Mouse (Mus musculus): ENCODE data around the gene Sorbs1. TPM values are rescaled to one million over a fixed set of nuclear protein-coding genes. Genes with fewer than 3 reads are reported as not detected.

Sorbs1 gene
- polyA plus RNA-seq, 1 experiment, result 2.2 TPM

GRCm38 (mm10) chr19:40346908-40347307 is 166.7 kb downstream of the Sorbs1 start:
- no peak for TF ChIP-seq POLR2A (IDR thresholded peaks at IDR 0.05; ENCODE audit: borderline replicate concordance, low read depth, low read length)
- no peak for TF ChIP-seq CTCF (IDR thresholded peaks at IDR 0.05; ENCODE audit: low read depth, low read length)
- H3K4me3 ChIP-seq (ENCODE audit: insufficient read depth, low read length), result no peak overlapping the region
- H3K27ac ChIP-seq (ENCODE audit: insufficient read depth, low read depth, low read length), result no peak overlapping the region
- no peaks in the 10 kb centered on the region for H3K4me1 ChIP-seq (ENCODE audit: control insufficient read depth, insufficient read depth, low read length)

GRCm38 (mm10) chr19:40346232-40346844 is 167.2 kb downstream of the Sorbs1 start:
- no peak for TF ChIP-seq POLR2A (IDR thresholded peaks at IDR 0.05; ENCODE audit: borderline replicate concordance, low read depth, low read length)
- TF ChIP-seq CTCF (IDR thresholded peaks at IDR 0.05; ENCODE audit: low read depth, low read length), result no peak
- H3K4me3 ChIP-seq (ENCODE audit: insufficient read depth, low read length), result no peak overlapping the region
- no peak overlapping the region for H3K27ac ChIP-seq (ENCODE audit: insufficient read depth, low read depth, low read length)
- no peaks in the 10 kb centered on the region for H3K4me1 ChIP-seq (ENCODE audit: control insufficient read depth, insufficient read depth, low read length)

GRCm38 (mm10) chr19:40345684-40346083 is 167.9 kb downstream of the Sorbs1 start:
- no peak overlapping the region for H3K27ac ChIP-seq (ENCODE audit: insufficient read depth, low read depth, low read length)
- no peaks in the 10 kb centered on the region for H3K4me1 ChIP-seq (ENCODE audit: control insufficient read depth, insufficient read depth, low read length)
- TF ChIP-seq CTCF (IDR thresholded peaks at IDR 0.05; ENCODE audit: low read depth, low read length), result peak; percentile 71
- TF ChIP-seq POLR2A (IDR thresholded peaks at IDR 0.05; ENCODE audit: borderline replicate concordance, low read depth, low read length), result no peak
- H3K4me3 ChIP-seq (ENCODE audit: insufficient read depth, low read length), result no peak overlapping the region

- Histone ChIP-seq H3K4me1 (ENCODE audit: control insufficient read depth, insufficient read depth, low read length) (no peaks in the 10 kb centered on the region), H3K4me3 (ENCODE audit: insufficient read depth, low read length) (no peak overlapping the region), H3K27ac (ENCODE audit: insufficient read depth, low read depth, low read length) (no peak overlapping the region)
- TF ChIP-seq POLR2A (IDR thresholded peaks at IDR 0.05; ENCODE audit: borderline replicate concordance, low read depth, low read length) (no peak), CTCF (IDR thresholded peaks at IDR 0.05; ENCODE audit: low read depth, low read length) (peak; percentile 88)
Observed at GRCm38 (mm10) chr19:40343018-40343417, 170.6 kb downstream of the Sorbs1 start.

GRCm38 (mm10) chr19:40341141-40341540 is 172.4 kb downstream of the Sorbs1 start:
- no peak overlapping the region for H3K27ac ChIP-seq (ENCODE audit: insufficient read depth, low read depth, low read length)
- H3K4me1 ChIP-seq (ENCODE audit: control insufficient read depth, insufficient read depth, low read length), result no peaks in the 10 kb centered on the region
- TF ChIP-seq POLR2A (IDR thresholded peaks at IDR 0.05; ENCODE audit: borderline replicate concordance, low read depth, low read length) (no peak), CTCF (IDR thresholded peaks at IDR 0.05; ENCODE audit: low read depth, low read length) (no peak)
- no peak overlapping the region for H3K4me3 ChIP-seq (ENCODE audit: insufficient read depth, low read length)

- H3K4me3 ChIP-seq (ENCODE audit: insufficient read depth, low read length), result no peak overlapping the region
- TF ChIP-seq CTCF (IDR thresholded peaks at IDR 0.05; ENCODE audit: low read depth, low read length) (no peak), POLR2A (IDR thresholded peaks at IDR 0.05; ENCODE audit: borderline replicate concordance, low read depth, low read length) (no peak)
- no peaks in the 10 kb centered on the region for H3K4me1 ChIP-seq (ENCODE audit: control insufficient read depth, insufficient read depth, low read length)
- H3K27ac ChIP-seq (ENCODE audit: insufficient read depth, low read depth, low read length), result no peak overlapping the region
Observed at GRCm38 (mm10) chr19:40336694-40337093, 176.9 kb downstream of the Sorbs1 start.

GRCm38 (mm10) chr19:40333905-40334304 is 179.7 kb downstream of the Sorbs1 start:
- TF ChIP-seq CTCF (IDR thresholded peaks at IDR 0.05; ENCODE audit: low read depth, low read length) (no peak), POLR2A (IDR thresholded peaks at IDR 0.05; ENCODE audit: borderline replicate concordance, low read depth, low read length) (no peak)
- Histone ChIP-seq H3K4me1 (ENCODE audit: control insufficient read depth, insufficient read depth, low read length) (no peaks in the 10 kb centered on the region), H3K4me3 (ENCODE audit: insufficient read depth, low read length) (no peak overlapping the region), H3K27ac (ENCODE audit: insufficient read depth, low read depth, low read length) (no peak overlapping the region)

GRCm38 (mm10) chr19:40333081-40333480 is 180.5 kb downstream of the Sorbs1 start:
- Histone ChIP-seq H3K4me3 (ENCODE audit: insufficient read depth, low read length) (no peak overlapping the region), H3K27ac (ENCODE audit: insufficient read depth, low read depth, low read length) (no peak overlapping the region), H3K4me1 (ENCODE audit: control insufficient read depth, insufficient read depth, low read length) (no peaks in the 10 kb centered on the region)
- no peak for TF ChIP-seq POLR2A (IDR thresholded peaks at IDR 0.05; ENCODE audit: borderline replicate concordance, low read depth, low read length)
- TF ChIP-seq CTCF (IDR thresholded peaks at IDR 0.05; ENCODE audit: low read depth, low read length), result no peak

DNA sequence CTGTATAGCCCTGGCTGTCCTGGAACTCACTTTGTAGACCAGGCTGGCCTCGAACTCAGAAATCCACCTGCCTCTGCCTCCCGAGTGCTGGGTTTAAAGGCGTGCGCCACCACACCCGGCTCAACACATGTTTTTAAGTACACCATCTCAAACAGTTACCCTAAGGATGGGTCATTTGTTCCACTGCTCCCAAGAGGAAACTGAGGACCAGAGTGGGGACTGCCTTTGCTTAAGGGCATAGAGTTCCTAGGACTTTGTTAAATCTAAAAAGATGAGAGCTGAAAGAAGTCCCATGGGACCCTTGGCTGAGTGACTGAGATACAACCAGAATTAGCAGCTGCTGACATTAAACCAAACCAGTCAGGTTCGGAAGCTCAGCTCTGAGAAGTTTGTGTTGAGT is 181.3 kb downstream of the Sorbs1 start:
- Histone ChIP-seq H3K4me1 (ENCODE audit: control insufficient read depth, insufficient read depth, low read length) (no peaks in the 10 kb centered on the region), H3K4me3 (ENCODE audit: insufficient read depth, low read length) (no peak overlapping the region), H3K27ac (ENCODE audit: insufficient read depth, low read depth, low read length) (no peak overlapping the region)
- TF ChIP-seq CTCF (IDR thresholded peaks at IDR 0.05; ENCODE audit: low read depth, low read length), result no peak
- TF ChIP-seq POLR2A (IDR thresholded peaks at IDR 0.05; ENCODE audit: borderline replicate concordance, low read depth, low read length), result no peak

GRCm38 (mm10) chr19:40331846-40332245 is 181.7 kb downstream of the Sorbs1 start:
- no peaks in the 10 kb centered on the region for H3K4me1 ChIP-seq (ENCODE audit: control insufficient read depth, insufficient read depth, low read length)
- H3K4me3 ChIP-seq (ENCODE audit: insufficient read depth, low read length), result no peak overlapping the region
- no peak overlapping the region for H3K27ac ChIP-seq (ENCODE audit: insufficient read depth, low read depth, low read length)
- no peak for TF ChIP-seq CTCF (IDR thresholded peaks at IDR 0.05; ENCODE audit: low read depth, low read length)
- no peak for TF ChIP-seq POLR2A (IDR thresholded peaks at IDR 0.05; ENCODE audit: borderline replicate concordance, low read depth, low read length)

All from bone marrow macrophage, adult 2 months (primary cell).